Mouse (Mus musculus) liver, embryonic 13.5 days (tissue): ENCODE measurements around the gene Gen1. TPM values are rescaled to one million over a fixed set of nuclear protein-coding genes. Genes with fewer than 3 reads are reported as not detected.

Experiments used
- ATAC-seq: fragments of 200-750 bp; cut with Nextera tagmentation; 2 replicates; pipeline ENCODE4 v1.8.0; 2017; ENCODE audit warnings: low read depth, mild to moderate bottlenecking, moderate number of reproducible peaks, moderate library complexity
- DNase-seq: peaks from one replicate; pipeline ENCODE4 v3.0.0; 2022
- H3K27ac ChIP-seq: fragments of 300-500 bp; sonication (generic); 2 replicates; pipeline ENCODE4 v1.5.1; 2015; ENCODE audit warnings: moderate library complexity, mild to moderate bottlenecking, inconsistent platforms
- H3K27me3 ChIP-seq: fragments of 300-500 bp; sonication (generic); 2 replicates; pipeline ENCODE4 v1.6.1; 2015; ENCODE audit warnings: mild to moderate bottlenecking, inconsistent platforms
- H3K36me3 ChIP-seq: fragments of 300-500 bp; sonication (generic); 2 replicates; pipeline ENCODE4 v1.6.1; 2015; ENCODE audit warnings: mild to moderate bottlenecking, inconsistent platforms
- H3K4me1 ChIP-seq: fragments of 300-500 bp; sonication (generic); replicated peaks from 2 replicates; pipeline ENCODE4 v1.6.1; 2015; ENCODE audit warnings: inconsistent platforms
- H3K4me2 ChIP-seq: fragments of 300-500 bp; sonication (generic); 2 replicates; pipeline ENCODE4 v1.6.1; 2015; ENCODE audit warnings: inconsistent platforms, mild to moderate bottlenecking, moderate library complexity
- H3K4me3 ChIP-seq: fragments of 300-500 bp; sonication (generic); replicated peaks from 2 replicates; pipeline ENCODE4 v1.5.1; 2015; ENCODE audit warnings: mild to moderate bottlenecking, inconsistent platforms
- H3K9ac ChIP-seq: fragments of 300-500 bp; sonication (generic); 2 replicates; pipeline ENCODE4 v1.6.1; 2015; ENCODE audit warnings: mild to moderate bottlenecking, inconsistent platforms
- H3K9me3 ChIP-seq: fragments of 300-500 bp; sonication (generic); replicated peaks from 2 replicates; pipeline ENCODE4 v1.6.1; 2016; ENCODE audit warnings: inconsistent platforms
- WGBS: fragments of 180-500 bp; shearing (Covaris S2); methylation state at CpG from one replicate; pipeline ENCODE4 v1.1.7; 2015; ENCODE audit not compliant: insufficient replicate concordance; 5-methylcytosine and 5-hydroxymethylcytosine counted together
- microRNA-seq: library from miRNA; unstranded; fragments of <30 nt; microRNA quantifications from one replicate; pipeline ENCODE4, GENCODE M21; 2016
- polyA plus RNA-seq: library from polyadenylated mRNA; unstranded; fragments of >200 nt; fragmentation: Nextera tagmentation; extraction: Ambion mirVana; gene quantifications from 2 replicates; pipeline ENCODE4 v1.2.1, GENCODE M21; 2015

Gen1 gene
- polyA plus RNA-seq, 1 experiment from 2014 or later: 9.2 TPM

- Histone ChIP-seq H3K4me2 (no peak overlapping the region), H3K4me1 (no peaks in the 10 kb centered on the region), H3K9me3 (no peaks in the 10 kb centered on the region), H3K36me3 (no peaks in the 10 kb centered on the region), H3K27ac (no peak overlapping the region), H3K4me3 (no peak overlapping the region), H3K9ac (no peak overlapping the region), H3K27me3 (no peaks in the 10 kb centered on the region)
- no peak for ATAC-seq
- WGBS: 65% methylated on average over 18 of the region's 18 CpGs
- no peak for DNase-seq
These were observed 61.6 kb downstream of the Gen1 start for GRCm38 (mm10) chr12:11203694-11204665.

DNA sequence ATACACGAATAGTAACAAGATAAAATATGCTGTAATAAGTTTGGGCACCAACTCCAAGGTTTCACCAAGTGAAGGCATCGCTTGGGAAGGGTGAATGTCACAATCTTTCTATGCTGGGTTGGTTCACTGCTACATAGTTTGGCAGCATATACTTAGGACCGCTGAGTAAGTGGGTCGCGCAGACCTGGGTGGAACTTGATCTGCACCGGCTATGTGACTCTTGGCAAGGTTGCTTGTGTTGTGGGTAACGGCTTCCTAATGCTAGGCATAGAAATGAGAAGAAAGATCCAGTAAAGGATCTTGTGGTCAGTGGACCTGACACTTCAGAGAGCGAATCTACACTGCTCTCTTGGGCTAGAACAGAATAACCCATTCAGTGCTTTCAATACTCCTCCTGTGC, 63.1 kb downstream of the Gen1 start:
- Histone ChIP-seq H3K27ac (no peak overlapping the region), H3K27me3 (no peaks in the 10 kb centered on the region), H3K4me2 (no peak overlapping the region), H3K4me1 (no peaks in the 10 kb centered on the region), H3K36me3 (no peaks in the 10 kb centered on the region), H3K9me3 (no peaks in the 10 kb centered on the region), H3K4me3 (no peak overlapping the region), H3K9ac (no peak overlapping the region)
- 66% methylated on average over 8 of the region's 8 CpGs for WGBS
- DNase-seq: no peak
- no peak for ATAC-seq

DNA sequence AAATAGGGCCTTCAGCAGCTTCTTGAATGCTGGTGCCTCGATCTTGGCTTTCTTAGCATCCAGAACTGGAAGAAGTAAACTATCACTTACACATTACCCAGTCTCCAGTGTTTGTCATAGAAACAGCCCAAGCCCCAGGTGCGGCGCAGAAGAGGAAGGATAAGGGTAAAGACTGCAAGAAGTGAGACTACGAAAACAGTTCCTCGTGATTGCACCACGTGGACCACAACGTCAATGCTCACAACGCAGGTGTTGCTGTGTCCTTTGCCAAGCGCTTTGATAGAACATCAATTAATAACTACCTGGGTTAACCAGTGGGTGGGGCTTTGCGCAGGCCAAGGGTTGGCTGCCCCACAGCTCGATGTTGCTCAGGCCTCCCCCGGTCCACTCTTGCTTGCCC, 64.9 kb downstream of the Gen1 start:
- no peak overlapping the region for H3K4me2 ChIP-seq
- no peaks in the 10 kb centered on the region for H3K36me3 ChIP-seq
- H3K4me1 ChIP-seq: no peaks in the 10 kb centered on the region
- no peaks in the 10 kb centered on the region for H3K27me3 ChIP-seq
- DNase-seq (no peak), ATAC-seq (no peak)
- no peak overlapping the region for H3K9ac ChIP-seq
- no peaks in the 10 kb centered on the region for H3K9me3 ChIP-seq
- 74% methylated on average over 12 of the region's 12 CpGs for WGBS
- no peak overlapping the region for H3K4me3 ChIP-seq
- no peak overlapping the region for H3K27ac ChIP-seq

DNA sequence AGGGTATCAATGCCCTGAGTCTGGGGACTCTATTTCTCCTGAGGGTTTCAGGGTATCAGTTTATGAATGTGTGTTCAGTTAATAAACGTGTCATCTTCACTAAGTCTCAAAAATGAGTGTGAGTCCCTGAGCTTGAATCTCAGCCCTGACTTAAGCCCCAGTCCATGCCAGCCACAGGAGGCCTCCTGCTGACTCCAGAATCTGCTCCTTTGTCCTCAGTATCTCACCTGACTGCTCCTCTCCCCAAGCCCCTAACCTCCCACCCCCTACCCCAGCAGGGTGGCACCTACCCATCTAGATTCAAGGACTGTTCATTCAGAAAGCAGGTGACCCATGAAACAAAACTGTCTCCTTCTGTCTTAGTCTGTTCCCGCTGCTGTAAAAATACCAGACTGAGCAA, 67.0 kb downstream of the Gen1 start:
- Histone ChIP-seq H3K9ac (no peak overlapping the region), H3K4me3 (no peak overlapping the region), H3K27me3 (no peaks in the 10 kb centered on the region), H3K9me3 (no peaks in the 10 kb centered on the region), H3K4me1 (no peaks in the 10 kb centered on the region), H3K36me3 (no peaks in the 10 kb centered on the region), H3K27ac (no peak overlapping the region), H3K4me2 (no peak overlapping the region)
- no peak for DNase-seq
- no peak for ATAC-seq
- 59% methylated on average over 2 of the region's 2 CpGs for WGBS

DNA sequence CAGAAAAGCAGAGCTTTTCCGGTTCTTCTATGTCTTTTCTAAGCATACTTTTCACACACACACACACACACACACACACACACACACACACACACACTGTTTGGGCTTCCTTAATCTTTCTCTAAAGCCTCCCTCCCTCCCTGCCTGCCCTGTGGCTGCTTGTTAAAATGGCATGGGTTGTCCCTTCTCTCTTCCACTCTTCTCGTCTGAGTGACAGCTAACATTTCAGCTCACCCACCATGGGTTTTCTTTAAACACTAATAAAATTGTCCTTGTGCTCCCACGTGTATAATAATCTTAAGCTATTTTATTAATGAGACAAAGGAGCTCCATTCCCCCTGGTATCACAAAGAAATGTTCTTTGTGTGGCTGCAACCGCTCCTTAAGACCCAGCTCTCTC, 67.6 kb downstream of the Gen1 start:
- 44% methylated on average over 4 of the region's 4 CpGs for WGBS
- no peaks in the 10 kb centered on the region for H3K36me3 ChIP-seq
- H3K4me3 ChIP-seq: no peak overlapping the region

GRCm38 (mm10) chr12:11196830-11197229, 68.8 kb downstream of the Gen1 start:
- WGBS: 23% methylated on average over 5 of the region's 5 CpGs
- H3K36me3 ChIP-seq: no peaks in the 10 kb centered on the region
- H3K4me3 ChIP-seq: no peak overlapping the region
- no peak for ATAC-seq
- no peaks in the 10 kb centered on the region for H3K9me3 ChIP-seq
- no peak overlapping the region for H3K27ac ChIP-seq
- no peaks in the 10 kb centered on the region for H3K4me1 ChIP-seq
- no peak for DNase-seq
- no peak overlapping the region for H3K9ac ChIP-seq
- no peaks in the 10 kb centered on the region for H3K27me3 ChIP-seq
- 0 out of 2 replicates have a peak overlapping the region, but pooled peaks have one; percentile 26 for H3K4me2 ChIP-seq

More for the DNA sequence above, 67.6 kb downstream of the Gen1 start:
- no peaks in the 10 kb centered on the region for H3K9me3 ChIP-seq
- DNase-seq: no peak
- no peaks in the 10 kb centered on the region for H3K27me3 ChIP-seq
- no peak overlapping the region for H3K27ac ChIP-seq
- no peaks in the 10 kb centered on the region for H3K4me1 ChIP-seq
- ATAC-seq: no peak
- no peak overlapping the region for H3K4me2 ChIP-seq
- no peak overlapping the region for H3K9ac ChIP-seq

DNA sequence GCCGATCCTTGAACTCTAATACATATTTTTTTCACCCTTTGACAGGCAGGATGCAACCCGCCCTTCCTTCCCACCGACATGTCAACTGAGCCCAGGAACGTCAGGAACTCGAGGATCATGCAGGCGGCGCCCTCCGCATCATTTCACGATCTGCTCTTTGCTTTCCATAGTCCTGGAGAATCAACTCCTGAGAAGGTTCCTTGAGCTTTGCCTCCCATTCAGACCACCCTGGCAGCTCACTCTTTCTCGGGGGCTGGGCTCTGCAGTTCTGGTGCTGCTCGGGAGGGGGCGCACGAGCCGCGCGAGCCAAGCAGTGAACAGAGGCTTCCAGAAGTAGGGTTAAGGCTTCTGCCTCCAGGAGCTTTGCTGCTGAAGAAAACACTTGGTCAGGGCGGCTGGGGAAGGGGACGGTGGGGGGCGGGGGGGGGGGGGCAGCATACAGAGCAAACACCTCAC, 69.4 kb downstream of the Gen1 start:
- H3K27me3 ChIP-seq: no peaks in the 10 kb centered on the region
- no peaks in the 10 kb centered on the region for H3K4me1 ChIP-seq
- peak; percentile 20 for DNase-seq
- H3K27ac ChIP-seq: no peak overlapping the region
- H3K36me3 ChIP-seq: no peaks in the 10 kb centered on the region
- WGBS: 5% methylated on average over 19 of the region's 19 CpGs
- peak overlapping the region; percentile 26 for H3K4me2 ChIP-seq
- no peaks in the 10 kb centered on the region for H3K9me3 ChIP-seq
- ATAC-seq: no peak
- H3K9ac ChIP-seq: no peak overlapping the region
- H3K4me3 ChIP-seq: no peak overlapping the region

- no peaks in the 10 kb centered on the region for H3K4me1 ChIP-seq
- no peak overlapping the region for H3K4me3 ChIP-seq
- DNase-seq (no peak), ATAC-seq (no peak)
- H3K4me2 ChIP-seq: no peak overlapping the region
- WGBS: 72% methylated on average over 1 of the region's 1 CpGs
- no peaks in the 10 kb centered on the region for H3K36me3 ChIP-seq
- H3K9ac ChIP-seq: no peak overlapping the region
- H3K27me3 ChIP-seq: no peaks in the 10 kb centered on the region
- no peak overlapping the region for H3K27ac ChIP-seq
- H3K9me3 ChIP-seq: no peaks in the 10 kb centered on the region
These were observed 70.6 kb downstream of the Gen1 start for GRCm38 (mm10) chr12:11195031-11195430.

Small RNAs within 50 kb of the gene (microRNA-seq; reads per million reads assigned to microRNA genes)
- gene Mir7675: not detected

Other genes with a start within 250 kb of the Gen1 start
- gene Kcns3, start 114.7 kb downstream of the Gen1 start, polyA plus RNA-seq: 0.17 TPM in 2 replicates
- not detected in 2 replicates for gene Msgn1, start 56.8 kb downstream of the Gen1 start, polyA plus RNA-seq
- gene Smc6, start 85 bp upstream of the Gen1 start, polyA plus RNA-seq: 93.3 and 107 TPM in 2 replicates
- 0.15 and 0.20 TPM in 2 replicates for gene Vsnl1, start 170.8 kb upstream of the Gen1 start, polyA plus RNA-seq
- not detected in 2 replicates for gene Rad51ap2, start 190.3 kb upstream of the Gen1 start, polyA plus RNA-seq